Mouse (Mus musculus): ENCODE results near the gene Olfr846.

Gene Olfr846

GRCm38 (mm10) chr9:19363905-19364304 lies at the start of gene Olfr846:
Olfr846 (minus strand) TSS chr9:19364005.
- in situ Hi-C loops (cut with MboI) = no loop called here

GRCm38 (mm10) chr9:19378569-19378968 lies 14.8 kb upstream of the Olfr846 start, which contains the start of gene Olfr847:
Olfr847 (minus strand) TSS chr9:19378669.
- in situ Hi-C loops (cut with MboI) = no loop called here

- in situ Hi-C loops (cut with MboI) = no loop called here
Observed at GRCm38 (mm10) chr9:19336157-19336556, 27.6 kb downstream of the Olfr846 start, which contains the start of gene Olfr845. Olfr845 (plus strand) TSS chr9:19336457.

- in situ Hi-C loops (cut with MboI) = no loop called here
Observed at GRCm38 (mm10) chr9:19316047-19316446, 47.8 kb downstream of the Olfr846 start, which contains the start of gene Olfr844. Olfr844 (plus strand) TSS chr9:19316347.

All from mature B cell (primary cell).